Mouse (Mus musculus) embryonic fibroblast, embryonic 13.5 days (primary cell): ENCODE measurements at regions not wholly inside any gene's neighbourhood (a gene's known extent, or its start where the extent isn't known, plus 50 kb on each side); places are given as distances from the start of the nearest gene placed in this dataset.
A peak's percentile ranks its signal among the peaks of the same experiment; 100 is the strongest.

ENCODE experiments used
- H3K27ac ChIP-seq: 2 replicates; pipeline ENCODE4 v1.5.1; 2012; ENCODE audit warnings: low read length, control low read depth, inconsistent platforms; ENCODE audit not compliant: insufficient read depth
- H3K4me1 ChIP-seq: 2 replicates; pipeline ENCODE4 v1.6.1; 2011; ENCODE audit warnings: low read length; ENCODE audit not compliant: control insufficient read depth, insufficient read depth
- H3K4me3 ChIP-seq: 2 replicates; pipeline ENCODE4 v1.5.1; 2011; ENCODE audit warnings: mild to moderate bottlenecking, control low read depth, low read length; ENCODE audit not compliant: insufficient read depth
- CTCF ChIP-seq: IDR thresholded peaks from 2 replicates; pipeline ENCODE4 v1.5.1; 2011; ENCODE audit warnings: mild to moderate bottlenecking, control low read depth, low read length, moderate library complexity, borderline replicate concordance; ENCODE audit not compliant: insufficient read depth
- POLR2A ChIP-seq: IDR thresholded peaks from 2 replicates; pipeline ENCODE4 v1.6.1; 2011; ENCODE audit warnings: low read depth, mild to moderate bottlenecking, control low read depth, low read length, moderate library complexity

GRCm38 (mm10) chr3:151902216-151902827 lies 64.9 kb upstream of the Ptgfr start:
- H3K4me1 ChIP-seq: peaks cover 8% of the 10 kb centered on the region
- H3K4me3 ChIP-seq: no peak overlapping the region
- H3K27ac ChIP-seq: peak overlapping the region; percentile 60; the same call in 1 of the 2 replicates
- TF ChIP-seq POLR2A (no peak), CTCF (no peak)

- Histone ChIP-seq H3K4me1 (peaks cover 8% of the 10 kb centered on the region), H3K4me3 (no peak overlapping the region), H3K27ac (no peak overlapping the region)
- TF ChIP-seq POLR2A (no peak), CTCF (no peak)
Measured at GRCm38 (mm10) chr3:151899676-151900075, 62.2 kb upstream of the Ptgfr start.

- Histone ChIP-seq H3K27ac (no peak overlapping the region), H3K4me3 (no peak overlapping the region)
- TF ChIP-seq POLR2A: no peak
- no peak for TF ChIP-seq CTCF
Measured at GRCm38 (mm10) chr3:151899094-151899493, 61.7 kb upstream of the Ptgfr start.

GRCm38 (mm10) chr3:151896320-151896719 lies 58.9 kb upstream of the Ptgfr start:
- H3K4me3 ChIP-seq: no peak overlapping the region
- H3K27ac ChIP-seq: no peak overlapping the region
- H3K4me1 ChIP-seq: peaks cover 7% of the 10 kb centered on the region
- TF ChIP-seq POLR2A (no peak), CTCF (no peak)

More at GRCm38 (mm10) chr3:151899094-151899493, 61.7 kb upstream of the Ptgfr start:
- H3K4me1 ChIP-seq: peaks cover 8% of the 10 kb centered on the region

GRCm38 (mm10) chr3:151894712-151895111 lies 57.3 kb upstream of the Ptgfr start:
- H3K27ac ChIP-seq: no peak overlapping the region
- H3K4me1 ChIP-seq: peaks cover 7% of the 10 kb centered on the region
- no peak for TF ChIP-seq CTCF
- no peak for TF ChIP-seq POLR2A
- H3K4me3 ChIP-seq: no peak overlapping the region

GRCm38 (mm10) chr3:151893421-151894235 lies 56.2 kb upstream of the Ptgfr start:
- H3K27ac ChIP-seq: no peak overlapping the region
- no peak overlapping the region for H3K4me3 ChIP-seq
- peaks cover 7% of the 10 kb centered on the region for H3K4me1 ChIP-seq
- TF ChIP-seq POLR2A: no peak

- H3K27ac ChIP-seq: peak overlapping the region; percentile 88
- no peak for TF ChIP-seq POLR2A
- TF ChIP-seq CTCF: no peak
- H3K4me3 ChIP-seq: no peak overlapping the region
- H3K4me1 ChIP-seq: peaks cover 7% of the 10 kb centered on the region
Measured at GRCm38 (mm10) chr3:151891760-151892253, 54.4 kb upstream of the Ptgfr start.

- TF ChIP-seq CTCF (no peak), POLR2A (no peak)
- H3K4me1 ChIP-seq: peaks cover 7% of the 10 kb centered on the region
- no peak overlapping the region for H3K4me3 ChIP-seq
- peak overlapping the region; percentile 88 for H3K27ac ChIP-seq
Measured at GRCm38 (mm10) chr3:151891336-151891735, 53.9 kb upstream of the Ptgfr start.

- peaks cover 7% of the 10 kb centered on the region for H3K4me1 ChIP-seq
- H3K27ac ChIP-seq: no peak overlapping the region
- TF ChIP-seq POLR2A: no peak
- no peak for TF ChIP-seq CTCF
Measured at GRCm38 (mm10) chr3:151889738-151890137, 52.3 kb upstream of the Ptgfr start.

More at GRCm38 (mm10) chr3:151889738-151890137, 52.3 kb upstream of the Ptgfr start:
- H3K4me3 ChIP-seq: no peak overlapping the region
